Mouse (Mus musculus) c-Kit-positive CD71-positive TER-119-negative erythroid progenitor cells, embryonic 14.5 days (primary cell): ENCODE data around the gene Bhlhe40.

Source experiments
- DNase-seq: peaks from one replicate; pipeline ENCODE4 v3.0.0-alpha.2; 2013; ENCODE audit warnings: low read depth

Bhlhe40 gene

DNA sequence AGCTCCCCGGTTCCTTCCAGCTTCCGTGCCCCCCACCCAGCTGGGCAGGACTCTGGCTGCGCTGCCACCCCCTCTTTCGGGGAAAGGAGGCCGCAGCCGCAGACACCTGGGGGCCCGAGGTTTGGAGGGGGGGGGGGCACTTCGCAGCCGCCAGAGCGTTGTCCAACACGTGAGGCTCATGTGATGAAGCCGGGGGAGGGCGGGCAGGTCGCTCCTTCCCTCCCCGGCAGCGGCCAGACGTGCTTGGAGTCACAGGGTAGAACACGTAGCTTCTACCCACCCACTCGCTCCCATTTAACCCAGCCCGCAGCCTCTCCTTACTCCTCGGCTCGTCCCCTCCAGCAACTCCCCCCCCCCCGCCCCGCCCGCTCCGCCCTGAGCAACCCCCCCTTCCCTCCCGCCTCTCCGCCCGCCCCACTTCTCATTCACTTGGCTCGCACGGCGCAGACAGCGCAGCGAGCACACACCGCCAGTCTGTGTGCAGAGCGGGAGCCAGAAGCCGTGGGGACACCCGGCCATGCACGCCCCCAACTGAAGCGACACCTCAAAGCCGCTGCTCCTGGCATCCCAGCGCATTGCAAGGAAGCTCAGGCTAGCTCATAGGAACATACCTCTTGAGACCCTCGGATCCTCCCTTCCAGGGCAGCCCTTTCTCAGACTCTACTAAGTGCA is at the start of gene Bhlhe40:
Gene Bhlhe40, plus strand, starts transcription at position 424 of the 672 bp plus-strand sequence.
- no peak for DNase-seq

DNA sequence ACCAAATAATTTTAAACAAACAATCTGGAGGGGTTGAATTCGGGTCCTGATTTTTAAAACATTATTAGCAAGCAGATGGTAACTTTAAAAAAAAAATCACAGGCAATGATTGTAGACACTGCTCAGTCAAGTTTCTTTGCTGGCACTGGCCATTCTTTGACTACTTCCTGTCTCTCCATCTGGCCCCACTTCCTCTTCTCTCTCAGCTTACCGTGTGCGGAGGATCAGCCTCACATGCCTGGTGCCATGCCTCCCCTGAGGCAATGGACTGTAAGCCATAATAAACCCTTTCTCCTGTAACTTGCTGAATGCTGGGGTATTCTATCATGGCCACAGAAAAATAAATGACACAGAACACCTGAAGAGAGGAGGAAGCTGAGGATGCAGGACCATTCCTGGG is 48.8 kb upstream of the Bhlhe40 start:
- DNase-seq = no peak

DNA sequence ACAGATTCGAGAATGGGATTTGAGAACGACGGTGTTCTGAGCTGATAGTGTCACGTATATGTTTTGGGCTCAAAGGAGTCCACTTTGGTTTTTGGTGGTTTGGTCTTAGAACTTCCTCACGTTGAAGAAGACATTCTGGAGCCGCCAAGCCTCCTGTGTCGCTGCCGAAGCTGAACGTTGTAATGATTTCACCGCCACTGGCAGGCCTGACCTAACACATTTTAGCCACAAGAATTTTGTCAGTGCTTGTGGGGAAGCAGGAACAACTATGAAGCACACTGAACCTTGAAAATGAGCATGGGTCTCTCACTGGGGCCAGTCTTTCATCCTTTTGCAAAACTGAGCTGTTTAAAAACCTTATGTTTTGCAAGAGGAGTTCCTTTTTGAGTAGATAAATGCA is 42.4 kb upstream of the Bhlhe40 start:
- DNase-seq = no peak

GRCm38 (mm10) chr6:108623028-108623565 is 37.3 kb upstream of the Bhlhe40 start:
- DNase-seq = no peak

GRCm38 (mm10) chr6:108624915-108625314 is 35.5 kb upstream of the Bhlhe40 start:
- DNase-seq = no peak

DNA sequence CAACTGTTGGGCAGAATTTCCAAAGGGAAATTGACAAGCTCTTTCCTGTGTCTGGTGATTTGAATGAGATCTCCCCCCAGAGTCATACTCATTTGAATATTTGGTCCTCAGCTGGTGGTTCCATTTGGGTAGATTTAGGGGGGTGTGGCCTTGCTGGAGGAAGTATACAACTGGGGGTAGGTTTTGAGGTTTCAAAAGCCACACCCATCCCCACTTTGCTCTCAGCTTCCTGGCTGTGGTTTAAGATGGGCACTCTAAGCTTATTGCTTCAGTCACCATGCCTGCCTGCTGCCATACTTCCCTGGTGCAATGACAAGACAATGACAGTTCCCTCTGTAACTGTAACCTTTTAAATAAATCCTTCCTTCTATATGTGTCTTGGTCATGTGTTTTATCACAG is 29.7 kb upstream of the Bhlhe40 start:
- DNase-seq = no peak

DNA sequence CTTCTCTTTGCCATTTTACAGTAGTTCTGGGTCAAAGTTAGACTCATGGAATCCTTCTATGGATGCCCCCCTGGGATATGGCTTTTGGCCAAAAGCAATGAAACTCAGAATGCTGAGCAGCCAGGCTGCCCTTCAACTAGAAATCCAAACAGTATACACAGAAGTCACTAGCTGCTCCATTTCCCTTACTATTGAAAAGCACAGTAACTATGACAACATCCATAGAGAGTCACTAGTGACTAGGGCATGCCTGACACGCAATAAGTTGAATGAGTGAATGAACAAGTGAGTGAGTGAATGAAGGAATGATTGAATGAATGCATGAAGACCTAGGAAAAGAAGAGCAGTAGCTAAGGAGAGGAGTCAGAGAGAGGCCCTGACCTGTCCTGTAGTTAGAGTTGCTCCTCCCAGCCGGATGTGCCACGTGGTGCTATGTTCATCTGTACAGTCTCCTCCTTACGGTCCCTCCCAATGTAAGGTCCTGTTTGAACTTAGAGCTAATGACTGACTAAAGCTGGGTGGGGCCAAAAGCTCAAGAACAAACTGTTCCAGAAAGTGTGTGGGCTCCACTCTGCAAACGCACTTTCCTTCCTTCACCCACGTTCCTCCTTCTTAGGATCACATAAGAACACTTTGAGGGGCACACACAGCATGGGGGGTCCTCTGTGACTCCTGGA is 22.1 kb upstream of the Bhlhe40 start:
- DNase-seq = no peak

- no peak for DNase-seq
These were observed 18.4 kb upstream of the Bhlhe40 start for GRCm38 (mm10) chr6:108642020-108642419.

GRCm38 (mm10) chr6:108643035-108643434 is 17.4 kb upstream of the Bhlhe40 start:
- no peak for DNase-seq

DNA sequence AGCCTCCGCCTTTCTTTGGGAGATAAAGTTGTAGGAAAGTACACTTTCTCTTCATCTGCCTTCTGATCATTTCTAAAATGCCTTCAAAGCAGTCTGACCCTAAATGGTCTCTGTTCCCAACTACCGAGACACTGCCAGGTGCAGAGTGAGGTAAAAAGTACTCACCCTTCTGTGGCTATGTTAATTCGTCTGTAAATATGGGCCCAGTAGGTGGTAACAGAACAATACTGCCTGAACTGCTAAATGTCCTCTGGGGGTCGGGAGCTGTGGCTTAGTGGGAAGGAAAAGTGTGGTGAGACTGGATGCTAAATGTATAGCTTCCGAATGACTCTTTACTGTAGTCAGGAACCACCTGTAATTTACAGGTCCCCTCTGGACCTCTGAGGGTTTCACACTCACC is 16.1 kb upstream of the Bhlhe40 start:
- DNase-seq = no peak

GRCm38 (mm10) chr6:108647094-108647493 is 13.3 kb upstream of the Bhlhe40 start:
- DNase-seq = no peak

GRCm38 (mm10) chr6:108648072-108648471 is 12.4 kb upstream of the Bhlhe40 start:
- DNase-seq = no peak

DNA sequence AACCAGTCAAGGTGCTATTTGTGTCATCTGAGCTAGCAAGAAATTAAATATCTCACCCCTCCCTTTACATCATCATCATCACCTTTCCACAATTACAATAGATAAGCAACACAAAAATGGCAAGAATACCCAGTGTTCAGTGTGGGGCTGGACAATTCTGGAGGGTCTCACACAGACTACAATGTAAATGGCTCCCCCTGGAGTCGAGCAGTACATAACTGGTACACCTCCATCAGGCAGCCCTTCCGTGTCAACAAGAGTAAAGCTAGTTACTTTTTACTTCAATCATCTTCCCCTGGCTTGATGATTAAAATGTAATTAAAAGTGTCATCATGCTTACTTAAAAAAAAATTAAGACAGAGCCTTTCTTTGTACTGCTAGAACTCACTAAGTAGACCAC is 4.6 kb upstream of the Bhlhe40 start:
- no peak for DNase-seq

- DNase-seq = no peak
These were observed 2.4 kb upstream of the Bhlhe40 start for GRCm38 (mm10) chr6:108658051-108658415.

DNA sequence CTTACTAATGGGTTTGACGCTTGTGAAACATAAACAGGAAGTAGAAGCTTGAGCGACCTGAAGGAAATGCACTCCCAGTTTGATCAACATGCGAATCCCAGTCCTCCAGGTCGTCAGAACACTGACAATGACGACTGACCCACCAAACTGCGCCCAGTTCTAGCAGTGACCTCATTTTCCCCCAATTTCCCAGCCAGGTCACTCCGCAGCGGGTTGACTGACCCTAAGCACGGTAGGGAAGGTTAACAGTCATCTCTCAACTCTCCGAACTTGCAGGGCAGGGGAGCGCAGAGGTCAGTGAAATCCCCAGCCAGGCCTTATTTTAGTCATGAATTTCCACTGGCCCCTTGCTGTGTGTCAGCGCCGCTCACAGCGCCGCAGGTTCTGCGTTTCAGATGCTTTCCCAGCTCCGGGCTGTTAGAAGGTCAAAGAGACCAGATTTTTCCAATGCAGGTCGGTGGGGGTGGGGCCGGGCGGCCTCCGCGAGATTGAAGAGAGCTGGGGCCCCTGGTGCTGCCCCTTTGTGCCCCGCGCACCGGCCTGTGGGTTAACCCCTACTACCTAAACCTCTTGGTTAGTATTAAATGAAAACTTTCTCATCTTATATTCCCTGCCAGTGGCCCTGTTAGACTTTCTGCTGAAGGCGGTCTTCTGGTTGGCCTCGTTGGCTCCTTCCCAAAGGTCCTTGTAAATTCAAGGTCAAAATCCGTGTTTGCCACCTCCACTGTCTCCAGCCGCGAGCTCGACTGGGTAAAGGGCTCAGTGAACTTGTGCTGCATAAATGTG is 1.8 kb upstream of the Bhlhe40 start:
- no peak for DNase-seq

- DNase-seq = no peak
These were observed 1.2 kb upstream of the Bhlhe40 start for GRCm38 (mm10) chr6:108659221-108659725.

DNA sequence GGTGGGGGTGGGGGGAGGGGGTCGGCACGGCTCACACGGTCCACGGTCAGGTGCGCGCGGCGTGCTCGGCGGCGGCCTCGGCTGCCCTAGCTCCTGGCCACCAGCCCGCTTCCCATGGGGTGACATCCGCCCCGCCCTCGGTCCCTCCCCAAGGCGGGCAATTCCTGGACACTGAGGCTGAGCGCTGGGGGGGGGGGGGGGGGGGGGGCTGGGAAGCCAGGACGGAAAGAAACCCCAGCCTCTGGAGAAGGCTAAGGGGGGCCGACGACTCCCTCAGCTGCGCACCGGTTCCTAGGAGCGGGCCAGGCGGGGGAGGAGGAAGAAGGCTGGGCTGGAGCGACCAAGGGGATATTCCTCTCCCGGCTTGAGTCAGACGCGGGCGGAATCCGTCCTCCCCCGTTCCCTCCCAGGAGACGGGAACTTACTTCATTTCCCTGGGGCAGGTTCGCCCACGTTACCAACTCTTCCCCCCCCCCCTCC is 663 bp upstream of the Bhlhe40 start:
- no peak for DNase-seq

GRCm38 (mm10) chr6:108660878-108661389 is 505 bp downstream of the Bhlhe40 start:
- no peak for DNase-seq

- DNase-seq = no peak
These were observed 983 bp downstream of the Bhlhe40 start for GRCm38 (mm10) chr6:108661412-108661811.

- DNase-seq = no peak
These were observed 1.5 kb downstream of the Bhlhe40 start for GRCm38 (mm10) chr6:108661890-108662289.

GRCm38 (mm10) chr6:108662314-108663240 is 2.1 kb downstream of the Bhlhe40 start:
- no peak for DNase-seq
